Mouse (Mus musculus) embryo, embryonic 11.5 days (tissue): ENCODE results near the gene Olfr868.

Source experiments
- DNase-seq: peaks from one replicate; pipeline ENCODE4 v3.0.0-alpha.2; 2012; ENCODE audit warnings: low read depth, low spot score

Olfr868 gene

GRCm38 (mm10) chr9:20098326-20098725, at the start of gene Olfr868:
Olfr868 (plus strand) TSS chr9:20098626.
- no peak for DNase-seq

DNA sequence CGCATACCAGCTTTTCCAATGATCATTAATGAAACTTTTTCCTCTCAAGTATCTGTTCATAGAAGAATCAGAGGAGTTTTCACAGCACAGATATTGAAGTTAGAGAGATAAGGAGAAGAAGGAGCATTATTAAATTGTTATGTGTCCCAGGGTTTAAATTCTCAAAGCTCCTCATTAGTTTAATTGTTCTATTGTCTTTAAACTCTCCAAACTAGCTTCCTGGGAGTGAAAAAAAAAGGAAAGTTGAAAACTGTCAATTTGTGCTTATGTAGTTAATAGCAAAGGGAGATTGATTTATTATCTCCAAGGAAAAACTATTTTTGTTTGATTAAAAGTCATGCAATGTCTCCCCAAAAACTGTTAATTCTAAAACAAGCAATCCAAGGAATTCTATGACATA, 41.0 kb upstream of the Olfr868 start, which contains the start of gene Olfr867:
Gene Olfr867 (minus strand): TSS at position 101 of the 400 bp plus-strand sequence.
- DNase-seq, result no peak

DNA sequence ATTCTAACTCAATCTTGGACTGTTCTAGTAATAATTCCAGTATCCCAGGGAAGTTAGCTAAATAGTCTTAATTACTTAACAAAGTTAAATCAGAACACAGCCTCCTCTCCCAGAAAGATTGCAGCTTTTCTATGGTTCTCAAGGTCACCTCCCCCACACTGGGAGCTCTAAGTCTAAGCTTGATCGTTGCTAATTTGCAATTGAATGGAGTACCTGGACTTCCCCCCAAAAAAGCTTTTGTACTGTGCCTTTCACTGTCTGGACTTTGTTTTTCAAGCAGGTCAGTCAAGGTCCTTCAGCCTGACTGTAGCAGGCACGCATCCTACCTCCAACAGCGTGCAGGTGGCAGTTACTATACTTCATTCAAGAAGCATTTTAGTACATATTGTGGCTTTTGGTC, 28.2 kb upstream of the Olfr868 start:
- no peak for DNase-seq

GRCm38 (mm10) chr9:20071291-20071690, 27.1 kb upstream of the Olfr868 start:
- no peak for DNase-seq

GRCm38 (mm10) chr9:20073523-20074177, 24.8 kb upstream of the Olfr868 start:
- no peak for DNase-seq

- DNase-seq, result no peak
Measured at GRCm38 (mm10) chr9:20128709-20129108, 30.3 kb downstream of the Olfr868 start, which contains the start of gene Olfr869. Olfr869 (plus strand) TSS chr9:20129009.

GRCm38 (mm10) chr9:20149706-20150105, 51.3 kb downstream of the Olfr868 start:
- DNase-seq, result no peak
